In genomic region chr10:61758904-61759303, GRCm38 (mm10) we compare ENCODE assay signal across 21 mouse cellular contexts. TPM values are rescaled to one million over a fixed set of nuclear protein-coding genes. Genes with fewer than 3 reads are reported as not detected.
DNase-seq lines count a peak whose midpoint lies in the region; ATAC-seq and TF ChIP-seq lines count a peak whose summit lies in the region.
"Had no signal": no experiment of that assay in that cellular context is flagged by ENCODE, and none has a peak within 500 bp of the region (broad histone marks: within the 10 kb centered on the region; RNA-seq: fewer than 3 reads in every experiment).

No protein-coding gene starts in this region.

- peak overlapping the region; percentile 91 for H3K27ac ChIP-seq in heart, embryonic 12.5 days (ENCODE audit: poor library complexity, severe bottlenecking)
- peak overlapping the region; percentile 8; the same call in 1 of the 2 replicates for H3K27ac ChIP-seq in kidney, postnatal 0 days
- H3K27ac ChIP-seq in kidney, embryonic 14.5 days (ENCODE audit: low read depth, low read length), result no peak overlapping the region
- peak overlapping the region; percentile 86 for H3K27ac ChIP-seq in embryonic facial prominence, embryonic 13.5 days
- H3K27ac ChIP-seq in olfactory bulb, adult 2 months (ENCODE audit: insufficient read depth, low read depth, low read length), result peak overlapping the region; percentile 71
- H3K27ac ChIP-seq in hindbrain, embryonic 12.5 days, result no peak overlapping the region
- H3K27ac ChIP-seq: forebrain, embryonic 13.5 days; liver, embryonic 12.5 days had no signal

- no peak overlapping the region for H3K4me3 ChIP-seq in heart, embryonic 12.5 days
- H3K4me3 ChIP-seq in kidney, postnatal 0 days (replicated peaks; ENCODE audit: low read depth, low read length), result no peak overlapping the region
- no peak overlapping the region for H3K4me3 ChIP-seq in kidney, embryonic 14.5 days (ENCODE audit: low read length)
- no peak overlapping the region for H3K4me3 ChIP-seq in embryonic facial prominence, embryonic 13.5 days
- H3K4me3 ChIP-seq in olfactory bulb, adult 2 months (ENCODE audit: insufficient read depth, low read depth, low read length), result no peak overlapping the region
- no peak overlapping the region for H3K4me3 ChIP-seq in hindbrain, embryonic 12.5 days
- H3K4me3 ChIP-seq: erythroblast, embryonic 14.5 days; forebrain, embryonic 13.5 days; liver, embryonic 12.5 days had no signal

- H3K9ac ChIP-seq in heart, embryonic 12.5 days, result no peak overlapping the region
- no peak overlapping the region for H3K9ac ChIP-seq in kidney, postnatal 0 days (ENCODE audit: low read depth, low read length)
- H3K9ac ChIP-seq in kidney, embryonic 14.5 days (ENCODE audit: low read depth, low read length), result no peak overlapping the region
- no peak overlapping the region for H3K9ac ChIP-seq in embryonic facial prominence, embryonic 13.5 days
- H3K9ac ChIP-seq in hindbrain, embryonic 12.5 days, result no peak overlapping the region
- H3K9ac ChIP-seq: forebrain, embryonic 13.5 days; liver, embryonic 12.5 days had no signal

- H3K4me1 ChIP-seq in heart, embryonic 12.5 days (replicated peaks), result peaks cover 33% of the 10 kb centered on the region
- H3K4me1 ChIP-seq in kidney, postnatal 0 days (replicated peaks; ENCODE audit: insufficient read depth, low read length), result no peaks in the 10 kb centered on the region
- peaks cover 5% of the 10 kb centered on the region; the same call in 1 of the 2 replicates for H3K4me1 ChIP-seq in kidney, embryonic 14.5 days (ENCODE audit: control insufficient read depth, insufficient read depth, low read length)
- peaks cover 27% of the 10 kb centered on the region for H3K4me1 ChIP-seq in embryonic facial prominence, embryonic 13.5 days
- H3K4me1 ChIP-seq in olfactory bulb, adult 2 months (ENCODE audit: control insufficient read depth, insufficient read depth, low read length), result peaks cover 20% of the 10 kb centered on the region
- H3K4me1 ChIP-seq in hindbrain, embryonic 12.5 days, result peaks cover 3% of the 10 kb centered on the region
- H3K4me1 ChIP-seq: liver, embryonic 12.5 days had no signal

- H3K9me3 ChIP-seq in heart, embryonic 12.5 days (replicated peaks), result no peaks in the 10 kb centered on the region
- H3K9me3 ChIP-seq in kidney, postnatal 0 days (replicated peaks; ENCODE audit: low read length), result no peaks in the 10 kb centered on the region
- H3K9me3 ChIP-seq in kidney, embryonic 14.5 days (ENCODE audit: control insufficient read depth, low read length), result no peaks in the 10 kb centered on the region
- no peaks in the 10 kb centered on the region for H3K9me3 ChIP-seq in embryonic facial prominence, embryonic 13.5 days
- no peaks in the 10 kb centered on the region for H3K9me3 ChIP-seq in hindbrain, embryonic 12.5 days (replicated peaks)
- H3K9me3 ChIP-seq: forebrain, embryonic 13.5 days; liver, embryonic 12.5 days had no signal

- no peak for TF ChIP-seq CTCF in kidney, postnatal 0 days (IDR thresholded peaks at IDR 0.05; ENCODE audit: low read depth)
- TF ChIP-seq CTCF in olfactory bulb, adult 2 months (IDR thresholded peaks at IDR 0.05; ENCODE audit: insufficient read depth, low read depth, low read length), result no peak

- H3K36me3 ChIP-seq in heart, embryonic 12.5 days, result peaks cover 27% of the 10 kb centered on the region
- H3K36me3 ChIP-seq in kidney, postnatal 0 days (ENCODE audit: insufficient read depth, low read length), result 0 out of 2 replicates have a peak, but pooled peaks cover 6% of the 10 kb centered on the region
- peaks cover 24% of the 10 kb centered on the region for H3K36me3 ChIP-seq in kidney, embryonic 14.5 days (ENCODE audit: control insufficient read depth, insufficient read depth, low read length)
- peaks cover 35% of the 10 kb centered on the region for H3K36me3 ChIP-seq in embryonic facial prominence, embryonic 13.5 days
- peaks cover 37% of the 10 kb centered on the region for H3K36me3 ChIP-seq in hindbrain, embryonic 12.5 days
- H3K36me3 ChIP-seq: liver, embryonic 12.5 days had no signal

- no peak overlapping the region for H3K4me2 ChIP-seq in heart, embryonic 12.5 days
- H3K4me2 ChIP-seq in kidney, postnatal 0 days (ENCODE audit: low read length), result no peak overlapping the region
- H3K4me2 ChIP-seq in kidney, embryonic 14.5 days (replicated peaks; ENCODE audit: low read depth, low read length), result no peak overlapping the region
- H3K4me2 ChIP-seq in embryonic facial prominence, embryonic 13.5 days, result no peak overlapping the region
- no peak overlapping the region for H3K4me2 ChIP-seq in hindbrain, embryonic 12.5 days (replicated peaks)
- H3K4me2 ChIP-seq: forebrain, embryonic 13.5 days; liver, embryonic 12.5 days had no signal

- no peaks in the 10 kb centered on the region for H3K27me3 ChIP-seq in heart, embryonic 12.5 days (replicated peaks)
- H3K27me3 ChIP-seq in kidney, postnatal 0 days (ENCODE audit: insufficient read depth, low read length), result no peaks in the 10 kb centered on the region
- no peaks in the 10 kb centered on the region for H3K27me3 ChIP-seq in kidney, embryonic 14.5 days (ENCODE audit: control insufficient read depth, insufficient read depth, low read length)
- H3K27me3 ChIP-seq in embryonic facial prominence, embryonic 13.5 days, result no peaks in the 10 kb centered on the region
- H3K27me3 ChIP-seq in hindbrain, embryonic 12.5 days, result peaks cover 2% of the 10 kb centered on the region; the same call in 1 of the 2 replicates
- H3K27me3 ChIP-seq: forebrain, embryonic 13.5 days; liver, embryonic 12.5 days had no signal

- ATAC-seq in heart, embryonic 12.5 days (ENCODE audit: insufficient number of reproducible peaks, low FRiP score), result no peak
- ATAC-seq in kidney, postnatal 0 days (replicated peaks; ENCODE audit: low FRiP score, low read depth), result no peak
- no peak for ATAC-seq in kidney, embryonic 14.5 days (ENCODE audit: low FRiP score, low TSS enrichment)
- no peak for ATAC-seq in embryonic facial prominence, embryonic 13.5 days (ENCODE audit: insufficient number of reproducible peaks, insufficient read depth, low FRiP score, low TSS enrichment, low read depth)
- no peak for ATAC-seq in hindbrain, embryonic 12.5 days (ENCODE audit: low FRiP score)
- ATAC-seq: forebrain, embryonic 13.5 days; liver, embryonic 12.5 days; midbrain, embryonic 16.5 days had no signal

- WGBS in heart, embryonic 12.5 days, result 97% methylated on average over 2 of the region's 2 CpGs
- 99% methylated on average over 2 of the region's 2 CpGs for WGBS in kidney, postnatal 0 days
- 97% methylated on average over 2 of the region's 2 CpGs for WGBS in kidney, embryonic 14.5 days
- 92% methylated on average over 2 of the region's 2 CpGs for WGBS in embryonic facial prominence, embryonic 13.5 days
- 98% methylated on average over 2 of the region's 2 CpGs for WGBS in olfactory bulb, adult 2 months
- WGBS in hindbrain, embryonic 12.5 days, result 90% methylated on average over 2 of the region's 2 CpGs

- no peak for DNase-seq in heart, adult 8-10 months (ENCODE audit: low spot score)
- no peak for DNase-seq in kidney, postnatal 0 days (ENCODE audit: low spot score)
- no peak for DNase-seq in gastrocnemius, postnatal 10 days
- DNase-seq: adrenal gland, postnatal 14 days; cerebellum, adult 9-11 months; kidney, adult 8-10 months; kidney, postnatal 36 days; lung, adult 2 months; lung, postnatal 4 days; retina, postnatal 1 day; right cerebral cortex, postnatal 4 days; thymus, postnatal 36 days had no signal

- TF ChIP-seq POLR2A in olfactory bulb, adult 2 months (IDR thresholded peaks at IDR 0.05; ENCODE audit: insufficient read depth, low read depth, low read length), result no peak

RNA-seq across cellular contexts. Expression of gene H2afy2, which starts 25.0 kb away (rescaled TPM):
- polyA plus RNA-seq in heart, embryonic 12.5 days (2016; fragmentation: Nextera tagmentation; extraction: Ambion mirVana), result 72.7 and 76.0 TPM in 2 replicates
- total RNA-seq in heart, adult 8-10 months (2022), result 1 to 10 TPM; 3.7 to 5.2 (median 4.6) TPM
- polyA plus RNA-seq in kidney, postnatal 0 days (2015; fragmentation: Nextera tagmentation; extraction: Ambion mirVana), result 83.0 and 87.4 TPM in 2 replicates
- 118 and 130 TPM in 2 replicates for polyA plus RNA-seq in kidney, embryonic 14.5 days (2014; fragmentation: Nextera tagmentation; extraction: Ambion mirVana)
- polyA plus RNA-seq in embryonic facial prominence, embryonic 13.5 days (2015; fragmentation: Nextera tagmentation; extraction: Ambion mirVana), result 281 and 321 TPM in 2 replicates
- polyA plus RNA-seq in olfactory bulb, adult 2 months (2012; ENCODE audit: insufficient read depth, insufficient read length, low replicate concordance, missing spikeins), result not detected in 2 replicates
- 340 and 382 TPM in 2 replicates for polyA plus RNA-seq in hindbrain, embryonic 12.5 days (2016; fragmentation: Nextera tagmentation; extraction: Ambion mirVana)
- 1 to 10 TPM; 4.7 to 7.8 TPM for total RNA-seq in gastrocnemius, postnatal 10 days (2021)
- polyA plus RNA-seq: erythroblast, embryonic 14.5 days had no signal

RNA-seq across cellular contexts. Expression of gene Aifm2, which starts 43.8 kb away (rescaled TPM):
- polyA plus RNA-seq in heart, embryonic 12.5 days (2016; fragmentation: Nextera tagmentation; extraction: Ambion mirVana), result 20.8 and 22.7 TPM in 2 replicates
- total RNA-seq in heart, adult 8-10 months (2022), result 10 to 100 TPM; 21.1 to 29.9 (median 25.6) TPM
- 21.4 and 22.1 TPM in 2 replicates for polyA plus RNA-seq in kidney, postnatal 0 days (2015; fragmentation: Nextera tagmentation; extraction: Ambion mirVana)
- 10.1 and 15.1 TPM in 2 replicates for polyA plus RNA-seq in kidney, embryonic 14.5 days (2014; fragmentation: Nextera tagmentation; extraction: Ambion mirVana)
- polyA plus RNA-seq in embryonic facial prominence, embryonic 13.5 days (2015; fragmentation: Nextera tagmentation; extraction: Ambion mirVana), result 9.4 and 11.0 TPM in 2 replicates
- polyA plus RNA-seq in olfactory bulb, adult 2 months (2012; ENCODE audit: insufficient read depth, insufficient read length, low replicate concordance, missing spikeins), result not detected in 2 replicates
- 6.3 and 7.5 TPM in 2 replicates for polyA plus RNA-seq in hindbrain, embryonic 12.5 days (2016; fragmentation: Nextera tagmentation; extraction: Ambion mirVana)
- 10 to 100 TPM; 11.4 to 12.3 TPM for total RNA-seq in gastrocnemius, postnatal 10 days (2021)

Comparison
In these comparisons a context has a peak if more than half of its experiments do, and no peak if none do; other contexts are left out.
1. H3K27ac ChIP-seq: peak in heart, embryonic 12.5 days (single experiment), kidney, postnatal 0 days (single experiment), embryonic facial prominence, embryonic 13.5 days (single experiment) and olfactory bulb, adult 2 months (single experiment); none in kidney, embryonic 14.5 days (single experiment) and hindbrain, embryonic 12.5 days (single experiment).
2. RNA of gene H2afy2, which starts 25.0 kb away (polyA plus RNA-seq): 340 to 382 TPM in hindbrain, embryonic 12.5 days, 281 to 321 TPM in embryonic facial prominence, embryonic 13.5 days, 118 to 130 TPM in kidney, embryonic 14.5 days, 83.0 to 87.4 TPM in kidney, postnatal 0 days and 72.7 to 76.0 TPM in heart, embryonic 12.5 days; not detected in olfactory bulb, adult 2 months; every median in the first group is over 10 times any median in the second.